Mouse (Mus musculus): ENCODE results near the gene Gen1.

GRCm38 (mm10) chr12:11215555-11215954, 50.0 kb downstream of the Gen1 start:
- TF ChIP-seq CTCF (IDR thresholded peaks at IDR 0.05; ENCODE audit: insufficient read depth, low read depth, low read length) = no peak
- no peak for TF ChIP-seq POLR2A (IDR thresholded peaks at IDR 0.05; ENCODE audit: insufficient read depth, low read depth, low read length)

Measured in olfactory bulb, adult 2 months (tissue).